Mouse (Mus musculus): ENCODE data around the gene Matk.

DNA sequence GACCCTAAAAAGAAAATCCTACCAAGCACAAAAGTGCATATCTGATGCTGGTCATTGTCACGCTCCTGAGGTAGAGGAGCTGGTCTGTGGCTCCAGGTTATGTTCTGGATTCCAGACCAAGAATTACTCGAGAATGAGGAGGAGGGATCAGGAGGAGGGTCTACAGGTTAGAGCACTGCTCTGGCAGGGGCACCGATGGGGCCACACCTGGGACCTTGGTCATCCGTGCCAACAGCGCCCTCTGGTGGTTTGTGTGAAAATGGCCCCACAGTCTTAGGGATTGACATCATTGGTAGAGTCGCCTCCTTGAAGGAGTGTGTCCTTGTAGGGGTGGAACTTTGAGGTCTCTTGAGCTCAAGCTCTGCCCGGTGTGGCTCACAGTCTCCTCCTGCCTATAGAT is 34.8 kb upstream of the Matk start:
- TF ChIP-seq CTCF (IDR thresholded peaks at IDR 0.05; ENCODE audit: borderline replicate concordance, insufficient read depth, low read length), result peak; percentile 80
- no peak for TF ChIP-seq POLR2A (IDR thresholded peaks at IDR 0.05; ENCODE audit: low read depth, low read length)

Data from embryonic fibroblast, embryonic 13.5 days (primary cell).